Mouse (Mus musculus) hematopoietic stem cell, adult 5-6 weeks (primary cell): Measurements from ENCODE around the gene Aifm3. TPM values are rescaled to one million over a fixed set of nuclear protein-coding genes. Genes with fewer than 3 reads are reported as not detected.
"Not testable (repeated sequence)": the region's sequence is repeated elsewhere in the genome, so short reads cannot be mapped to it uniquely, and the experiment has no call there.

Experiments
- ATAC-seq, 2 experiments: fragments of 125-278 bp in 1 of 2; replicated peaks in 1 of 2; 2 replicates each; pipeline ENCODE4 v1.8.0; 2016 to 2017; ENCODE audit warnings: inconsistent platforms in 2 of 2, mild to moderate bottlenecking in 2 of 2, moderate number of reproducible peaks in 2 of 2, low read depth in 1 of 2, moderate TSS enrichment in 1 of 2; ENCODE audit not compliant: low FRiP score in 2 of 2, poor library complexity in 2 of 2, severe bottlenecking in 2 of 2, insufficient read depth in 1 of 2, low TSS enrichment in 1 of 2
- total RNA-seq: library from RNA; stranded (forward); fragments of 172-1452, 232-1000 nt; gene quantifications from 2 replicates; pipeline ENCODE4 v1.2.3, GENCODE M21; 2017

Aifm3 gene
- total RNA-seq, 1 experiment from 2014 or later, result 0.05 TPM

DNA sequence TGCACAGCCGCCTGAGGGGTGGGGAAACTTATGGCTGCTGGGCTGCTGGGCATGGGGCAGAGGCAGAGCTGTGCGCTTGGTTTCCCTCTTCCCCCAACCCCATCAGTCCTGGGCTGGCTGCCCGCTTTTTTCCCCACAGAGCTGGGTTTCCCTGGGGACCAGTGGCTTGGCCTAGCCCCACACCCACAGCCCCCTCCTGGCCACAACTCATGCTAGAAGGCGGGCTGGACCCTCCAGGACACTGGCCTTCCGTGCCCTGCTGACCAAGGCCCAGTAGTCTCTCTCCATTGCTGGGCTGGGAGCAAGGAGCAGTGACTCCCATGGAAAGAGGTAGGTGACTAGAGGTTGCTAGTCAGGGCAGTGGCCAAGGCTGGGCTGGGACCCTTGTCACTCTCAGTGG is 1.7 kb downstream of the Aifm3 start:
- no peak for ATAC-seq

DNA sequence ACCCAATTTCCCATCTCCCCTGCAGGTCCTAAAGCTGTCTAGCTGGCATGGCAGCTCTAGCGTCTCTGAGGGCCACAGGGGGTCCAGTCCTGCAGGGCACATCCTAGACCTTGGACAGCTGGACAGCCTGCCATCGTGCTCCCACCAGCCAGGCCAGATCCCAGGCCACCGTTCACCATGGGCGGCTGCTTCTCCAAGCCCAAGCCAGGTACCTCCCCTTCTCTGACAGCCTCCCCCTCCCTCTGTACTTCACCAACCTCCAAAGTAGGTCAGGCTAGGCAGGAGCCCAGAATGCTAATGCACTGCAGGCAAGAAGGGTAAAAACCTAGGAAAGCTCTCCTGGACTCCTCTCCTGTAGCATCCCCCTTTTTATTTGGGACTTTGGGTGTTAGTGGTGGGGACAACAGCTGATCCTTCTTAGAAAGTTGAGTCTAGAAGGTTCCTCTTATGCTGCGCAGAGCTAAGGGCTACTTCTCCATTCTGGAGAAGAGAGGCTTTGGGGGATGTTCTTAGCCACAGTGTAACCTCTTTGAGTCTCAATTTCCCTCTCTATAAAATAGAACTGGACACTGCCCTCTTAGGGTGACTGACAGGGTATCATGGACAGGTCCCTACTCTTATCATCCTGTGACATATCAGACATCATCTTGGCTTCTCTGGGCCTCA is 2.6 kb downstream of the Aifm3 start:
- peak; percentile 18 to 39; a peak in 2 of 4 replicates for ATAC-seq

DNA sequence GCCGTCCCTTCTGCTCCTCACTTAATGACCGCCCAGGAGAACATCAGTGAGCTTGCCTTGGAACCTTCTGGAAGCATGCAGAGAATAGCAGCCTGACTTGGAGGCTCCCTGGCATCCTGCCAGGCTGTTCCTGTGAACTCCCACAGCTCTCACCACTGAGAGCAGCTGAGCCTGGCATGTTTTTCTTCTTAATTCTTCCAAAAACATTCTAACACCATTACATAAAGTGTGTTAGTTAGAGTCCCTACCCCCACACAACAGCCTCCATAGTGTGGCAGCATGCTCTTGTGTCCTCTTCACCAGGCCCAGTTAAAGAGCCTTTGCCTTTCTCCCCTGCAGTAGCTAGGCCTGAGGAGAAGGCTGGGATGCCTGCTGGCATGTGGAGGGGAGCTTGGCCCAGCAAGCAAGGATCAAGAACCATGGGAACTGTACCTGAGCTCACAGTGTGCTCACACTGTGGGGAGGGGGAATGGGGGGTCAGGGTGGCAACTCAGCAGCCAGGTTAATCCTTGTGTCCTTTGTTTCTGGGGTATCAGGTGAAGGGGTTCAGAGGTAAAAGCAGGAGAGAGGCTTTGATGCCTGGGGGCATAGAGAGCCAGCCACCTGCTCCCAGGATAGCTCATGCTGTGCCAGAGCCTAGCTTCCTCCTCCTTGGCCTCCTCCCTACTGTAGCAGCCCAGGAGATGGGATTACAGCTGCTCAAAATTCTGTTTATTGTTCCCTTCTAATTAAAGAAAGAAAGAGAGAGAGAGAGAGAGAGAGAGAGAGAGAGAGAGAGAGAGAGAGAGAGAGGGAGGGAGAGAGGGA is 7.3 kb downstream of the Aifm3 start:
- ATAC-seq, result no peak

DNA sequence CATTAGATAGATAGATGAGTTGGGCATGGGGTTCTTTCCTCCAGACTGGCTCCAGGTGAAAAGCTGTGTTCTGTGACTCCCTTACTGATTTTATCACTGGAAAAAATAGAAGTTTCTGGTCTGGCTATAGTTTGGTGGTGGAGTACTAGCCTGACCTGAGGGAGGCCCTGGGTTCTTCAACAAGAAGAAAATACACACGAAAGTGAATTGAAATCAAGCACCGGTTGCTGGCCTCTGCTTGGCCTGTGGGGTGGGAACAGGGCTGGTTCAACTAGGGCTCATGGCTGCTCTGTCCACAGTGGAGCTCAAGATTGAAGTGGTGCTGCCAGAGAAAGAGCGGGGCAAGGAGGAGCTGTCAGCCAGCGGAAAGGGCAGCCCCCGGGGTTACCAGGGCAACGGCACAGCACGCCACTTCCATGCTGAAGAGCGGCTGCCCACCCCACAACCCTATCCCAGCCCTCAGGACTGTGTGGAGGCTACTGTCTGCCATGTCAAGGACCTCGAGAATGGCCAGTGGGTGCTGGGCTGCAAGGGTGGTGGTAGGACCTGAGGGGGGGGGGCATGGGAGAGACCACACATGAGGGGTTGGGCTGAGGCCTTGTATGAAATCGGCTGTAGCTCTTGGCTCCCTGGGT is 10.0 kb downstream of the Aifm3 start:
- ATAC-seq, result no peak

DNA sequence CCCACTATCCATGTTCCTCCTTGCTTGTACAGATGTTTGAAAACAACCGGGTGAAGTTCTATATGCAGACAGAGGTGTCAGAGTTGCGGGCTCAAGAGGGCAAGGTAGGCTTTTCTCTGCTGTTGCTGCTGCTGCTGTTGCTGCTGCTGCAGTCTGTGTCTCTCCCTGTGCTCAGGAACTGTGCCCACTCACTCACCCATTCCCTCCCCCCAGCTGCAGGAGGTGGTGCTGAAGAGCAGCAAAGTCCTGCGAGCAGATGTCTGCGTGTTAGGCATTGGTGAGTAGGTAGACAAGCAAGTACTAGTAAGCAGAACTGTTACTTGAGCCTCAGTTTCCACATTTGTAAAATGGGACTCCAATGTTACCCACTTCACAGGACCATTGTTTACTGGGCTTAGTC is 13.3 kb downstream of the Aifm3 start:
- no peak for ATAC-seq

DNA sequence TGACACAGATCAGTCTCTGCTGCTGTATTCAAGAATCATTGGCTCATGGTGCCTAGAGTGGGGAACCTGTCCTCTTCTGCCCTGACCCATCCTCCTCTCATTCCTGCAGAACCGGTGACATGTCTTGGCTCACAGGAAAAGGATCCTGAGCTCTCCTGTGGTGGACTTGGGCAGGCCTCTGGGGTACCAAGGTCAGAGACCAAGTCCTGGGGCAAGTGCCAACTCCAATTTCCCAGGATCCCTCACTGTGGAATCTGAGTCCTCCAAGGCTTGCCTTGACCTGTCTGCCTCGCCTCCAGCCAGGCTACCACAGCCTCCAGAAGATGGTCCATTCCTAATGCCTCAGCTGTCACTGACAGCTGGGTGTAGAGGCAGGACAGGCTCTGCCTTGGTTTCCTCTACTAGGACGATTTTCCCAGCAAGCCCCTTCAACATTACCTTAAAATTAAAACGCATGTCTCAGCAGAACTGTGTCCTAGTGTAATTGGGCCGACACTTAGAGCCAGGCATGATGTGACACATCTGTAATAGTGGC is 17.7 kb downstream of the Aifm3 start:
- ATAC-seq, result no peak

DNA sequence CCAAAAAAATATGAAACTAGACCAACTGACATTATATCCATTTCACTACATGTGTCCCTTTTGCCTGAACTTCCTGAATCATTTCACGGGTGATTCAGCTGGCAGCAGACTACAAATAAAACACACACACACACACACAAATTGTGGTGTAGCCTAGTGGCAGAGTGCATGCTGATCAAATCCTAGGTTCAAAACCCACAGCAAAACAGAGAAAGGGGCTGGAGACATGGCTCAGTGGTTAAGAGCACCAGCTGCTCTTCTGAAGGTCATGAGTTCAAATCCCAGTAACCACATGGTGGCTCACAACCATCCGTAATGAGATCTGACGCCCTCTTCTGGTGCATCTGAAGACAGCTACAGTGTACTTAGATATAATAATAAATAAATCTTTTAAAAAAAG is 18.6 kb downstream of the Aifm3 start:
- not testable (repeated sequence) for ATAC-seq

DNA sequence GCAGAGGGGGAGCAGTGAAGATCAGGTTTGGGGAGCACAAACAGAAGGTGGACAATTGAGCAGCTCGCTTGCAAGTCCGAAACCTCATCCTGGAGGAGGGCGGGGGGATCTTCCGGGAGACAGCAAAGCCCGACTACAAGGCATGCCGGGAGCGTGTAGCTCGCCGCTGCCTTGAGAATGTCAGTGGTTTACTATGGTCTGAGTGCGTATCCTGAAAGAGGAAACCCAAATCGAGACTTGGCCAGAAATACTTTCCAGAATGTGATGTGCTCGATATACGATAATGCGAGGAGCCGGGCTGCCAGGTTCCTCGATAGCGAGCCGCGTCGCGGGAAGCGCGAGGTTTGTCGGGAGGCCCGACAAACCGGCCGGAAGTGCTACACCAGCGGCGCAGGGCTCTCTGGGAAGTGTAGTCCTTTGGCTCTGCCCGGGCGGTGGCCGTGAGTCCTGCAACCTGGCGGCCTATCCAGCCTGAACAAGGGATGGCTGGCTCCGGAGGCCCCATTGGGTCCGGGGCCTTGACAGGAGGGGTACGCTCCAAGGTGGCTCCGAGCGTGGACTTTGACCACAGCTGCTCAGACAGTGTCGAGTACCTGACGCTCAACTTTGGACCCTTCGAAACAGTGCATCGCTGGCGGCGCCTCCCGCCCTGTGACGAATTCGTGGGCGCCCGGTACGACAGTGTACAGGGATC is 19.3 kb downstream of the Aifm3 start, which contains the start of gene Lztr1:
Gene Lztr1 (plus strand): TSS at position 143 of the 694 bp plus-strand sequence.
- ATAC-seq, result peak; percentile 96 to 98

DNA sequence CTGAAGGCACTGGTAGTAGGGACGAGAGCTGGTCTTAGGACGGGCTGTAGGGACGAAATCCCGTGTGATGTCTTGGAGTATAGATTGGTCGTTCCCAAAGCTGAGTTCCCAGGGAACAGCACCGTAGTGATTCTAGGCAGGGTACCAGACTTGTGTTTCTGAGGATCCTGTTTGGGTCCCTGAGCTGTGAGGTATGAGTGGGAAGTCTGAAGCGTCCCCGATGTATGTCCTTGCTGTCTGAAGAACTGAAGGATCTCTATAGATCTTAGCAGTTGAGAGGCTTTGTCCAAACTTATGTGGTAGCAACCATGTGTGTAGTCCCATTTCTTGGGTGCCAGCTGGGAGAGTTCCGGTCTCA is 19.8 kb downstream of the Aifm3 start:
- ATAC-seq, result peak in 1 of 2 experiments; percentile 4; a peak in 1 of 4 replicates

DNA sequence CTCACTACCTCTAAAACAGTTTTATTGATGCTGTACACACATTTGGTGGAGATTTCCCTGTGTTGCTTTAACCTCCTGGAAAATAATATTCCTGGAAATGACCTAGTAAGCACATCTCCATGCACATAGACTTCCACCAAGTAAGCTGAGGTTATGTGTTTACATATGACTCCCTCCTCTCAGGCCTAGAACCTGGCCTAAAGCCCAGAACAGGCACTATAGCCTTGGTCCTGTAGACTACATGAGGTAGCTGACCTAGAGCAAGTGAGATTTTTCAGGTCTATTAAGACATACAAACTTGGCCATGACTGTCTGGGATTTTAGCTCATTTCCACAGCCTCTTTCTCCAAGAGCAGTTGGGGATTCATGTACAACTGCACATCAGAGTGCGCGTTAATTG is 20.7 kb downstream of the Aifm3 start:
- ATAC-seq, result no peak

DNA sequence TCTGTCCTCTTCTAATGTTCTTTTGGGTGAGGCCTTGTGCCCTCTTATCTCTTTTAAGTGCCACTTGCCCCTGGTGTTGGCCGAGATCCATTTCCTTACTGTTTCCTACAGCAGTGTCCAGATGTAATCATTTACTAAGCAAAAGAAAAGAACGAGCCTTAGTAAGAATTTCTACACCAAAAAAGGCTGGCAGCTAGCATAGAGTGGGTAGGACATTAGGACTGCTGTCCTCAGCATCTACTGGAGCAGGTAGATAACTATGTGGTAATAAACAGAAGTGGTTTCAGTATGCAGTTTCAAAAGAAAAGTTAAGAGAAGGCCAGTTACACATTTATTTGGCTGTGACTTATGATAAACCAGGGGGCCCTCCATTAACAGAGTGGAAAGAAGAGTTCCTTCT is 21.3 kb downstream of the Aifm3 start:
- ATAC-seq, result no peak

DNA sequence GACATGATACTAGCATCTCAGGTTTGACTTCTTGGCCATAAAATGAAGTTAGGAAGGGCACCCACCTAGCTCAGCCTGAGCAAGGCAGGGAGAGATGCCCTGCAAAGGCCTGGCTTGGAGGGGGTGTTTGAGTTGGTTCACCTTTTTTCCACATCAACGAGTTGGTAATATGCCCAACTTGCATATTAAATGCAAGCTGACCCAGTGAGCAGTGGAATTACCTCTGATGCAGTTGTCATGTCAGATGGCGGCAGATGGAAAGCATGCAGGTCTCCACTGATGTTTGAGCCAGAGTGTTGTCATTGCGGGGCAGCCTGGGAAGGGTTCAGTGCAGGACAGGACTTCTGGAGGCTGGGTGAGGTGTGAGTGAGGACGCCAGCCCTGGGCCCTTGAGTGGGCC is 22.0 kb downstream of the Aifm3 start:
- no peak for ATAC-seq

DNA sequence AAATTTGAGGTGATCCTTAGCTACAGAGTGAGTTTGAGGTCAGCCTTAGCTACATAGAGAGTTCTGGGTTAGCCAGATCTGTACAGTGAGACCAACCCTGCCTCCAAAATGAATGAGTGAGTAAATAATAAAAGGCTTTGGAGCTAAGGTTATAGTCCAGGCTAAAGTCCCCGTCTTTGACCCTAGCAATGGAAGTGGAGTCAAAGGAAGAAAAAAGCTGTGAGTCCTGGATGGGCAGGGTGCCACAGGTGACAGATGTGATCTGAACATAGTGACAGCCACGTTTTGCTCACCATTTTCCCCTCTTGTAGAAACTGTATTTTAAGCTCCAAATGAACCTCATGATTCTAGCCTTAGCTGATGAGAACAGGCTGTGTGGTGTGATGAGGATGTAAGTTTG is 29.5 kb downstream of the Aifm3 start:
- no peak for ATAC-seq

DNA sequence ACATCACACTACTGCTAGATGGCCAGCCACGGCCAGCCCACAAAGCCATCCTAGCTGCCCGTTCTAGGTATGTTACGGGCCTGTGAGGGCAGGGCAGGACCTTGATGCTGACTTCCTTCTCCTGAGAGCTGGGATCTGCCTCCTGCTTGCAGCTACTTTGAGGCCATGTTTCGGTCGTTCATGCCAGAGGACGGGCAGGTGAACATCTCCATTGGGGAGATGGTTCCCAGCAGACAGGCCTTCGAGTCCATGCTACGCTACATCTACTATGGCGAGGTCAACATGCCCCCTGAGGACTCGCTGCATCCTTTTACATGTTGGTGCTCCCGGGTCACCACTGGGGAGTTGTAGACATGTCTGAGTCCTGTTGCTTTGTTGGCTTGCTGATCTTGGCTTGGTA is 34.7 kb downstream of the Aifm3 start:
- no peak for ATAC-seq

DNA sequence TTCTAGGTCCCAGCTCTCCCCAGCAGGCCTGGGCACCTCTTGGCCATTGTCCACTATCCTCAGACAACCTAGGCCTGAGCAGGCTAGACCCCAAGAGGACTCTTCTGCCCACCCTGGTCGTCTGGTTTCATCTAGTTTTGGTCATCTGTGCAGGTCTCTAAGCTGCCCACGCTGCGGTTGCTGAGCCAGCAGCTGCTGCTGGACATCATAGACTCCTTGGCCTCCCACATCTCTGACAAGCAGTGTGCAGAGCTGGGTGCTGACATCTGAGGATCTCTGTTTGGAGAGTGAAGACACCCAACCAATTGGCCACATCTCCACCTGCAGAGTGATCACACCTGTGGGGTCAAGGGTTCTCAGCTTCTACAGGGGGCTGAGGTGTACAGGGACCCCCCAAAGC is 36.1 kb downstream of the Aifm3 start:
- no peak for ATAC-seq

DNA sequence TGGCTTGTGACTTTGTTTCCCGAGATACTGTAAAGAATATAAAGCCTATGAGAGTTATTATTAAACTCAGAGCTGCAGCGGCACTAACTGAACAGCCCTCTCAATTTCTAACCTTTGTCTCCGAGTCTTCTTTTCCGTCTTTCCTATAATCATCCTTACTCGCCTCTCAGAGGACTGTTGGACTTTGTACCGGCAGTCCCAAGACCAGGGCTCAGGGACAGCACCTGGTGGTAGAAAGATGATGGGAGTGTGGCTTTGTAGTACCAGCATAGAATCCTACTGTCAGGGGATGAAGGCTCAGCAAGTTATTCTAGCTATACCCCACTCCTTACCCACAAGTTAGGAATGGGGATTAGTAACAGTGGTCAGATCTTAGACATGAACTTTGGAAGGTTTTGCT is 36.8 kb downstream of the Aifm3 start:
- ATAC-seq, result no peak

DNA sequence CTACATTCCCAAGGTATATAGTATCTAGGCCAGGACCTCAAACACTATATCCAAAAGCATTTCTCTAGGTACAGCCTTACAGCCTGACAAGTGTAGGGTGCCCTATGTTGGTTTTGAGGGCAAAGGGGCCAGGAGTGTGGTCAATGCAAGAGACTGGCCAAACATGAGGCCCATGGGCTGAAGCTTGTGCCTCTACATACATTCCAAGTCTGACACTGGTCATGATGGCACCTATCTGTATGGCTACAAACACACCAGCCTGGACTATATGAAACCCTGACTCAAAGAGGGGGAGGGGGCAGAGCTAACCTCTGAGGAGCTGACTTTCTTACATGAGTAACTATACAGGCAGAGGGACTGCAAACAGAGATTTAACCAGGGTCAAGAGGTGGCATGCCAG is 38.2 kb downstream of the Aifm3 start:
- no peak for ATAC-seq

DNA sequence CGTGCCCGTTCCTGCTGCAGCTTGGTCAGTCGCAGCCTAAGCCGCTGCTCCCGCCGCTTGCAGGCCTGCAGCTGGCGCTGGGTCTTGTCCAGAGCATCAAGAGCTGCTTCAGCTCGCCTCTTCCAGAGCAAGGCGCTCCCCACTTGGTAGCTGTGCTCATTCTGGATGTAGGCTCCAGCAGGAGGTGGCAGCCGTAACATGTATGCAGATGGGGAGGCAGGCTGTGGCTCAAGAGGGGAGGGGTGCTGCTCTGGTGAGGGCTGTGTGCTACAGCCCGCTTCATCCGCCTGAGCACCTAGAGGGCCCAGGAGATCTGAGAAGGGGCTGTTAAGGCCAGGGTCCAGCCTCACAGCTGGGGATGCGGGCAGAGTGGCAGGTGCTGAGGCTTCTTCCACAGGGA is 38.9 kb downstream of the Aifm3 start:
- ATAC-seq, result no peak
